Mouse (Mus musculus): ENCODE data around the gene Atrnl1.

DNA sequence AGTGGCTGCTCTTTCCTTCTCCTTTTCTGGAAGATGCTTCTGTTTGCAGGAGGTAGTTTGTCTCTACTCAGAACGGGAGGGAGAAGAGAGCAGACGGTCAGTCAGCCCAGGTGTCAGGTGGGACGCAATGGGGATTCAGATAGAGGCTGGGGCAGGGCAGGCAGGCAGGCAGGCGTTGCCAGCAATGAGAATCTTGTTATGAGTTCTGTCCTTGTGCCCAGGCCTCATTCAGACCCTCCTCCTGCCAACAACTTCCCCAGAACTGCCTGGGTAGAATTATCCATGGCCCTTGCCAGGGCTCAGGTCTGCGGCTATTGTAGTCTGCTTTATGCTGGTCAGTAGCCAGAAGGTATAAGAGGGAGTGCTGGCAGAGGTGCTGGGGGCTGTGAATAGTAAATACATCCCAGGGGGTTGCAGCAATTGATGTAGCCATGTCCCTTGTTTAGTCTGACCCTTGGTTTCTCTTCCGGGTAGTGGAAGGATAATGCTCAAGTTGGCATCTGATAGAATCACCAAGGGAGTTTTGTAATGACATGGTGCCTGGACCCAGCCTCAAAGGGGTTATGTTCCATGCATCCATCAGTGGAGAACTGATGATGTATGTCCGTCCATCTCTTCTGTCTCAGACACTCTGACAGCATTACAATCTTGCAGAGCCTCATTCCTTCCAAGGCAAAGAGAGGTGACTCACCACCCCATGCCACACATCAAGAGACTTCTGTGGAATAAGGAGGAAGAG is 554.2 kb downstream of the Atrnl1 start:
- TF ChIP-seq CTCF (IDR thresholded peaks at IDR 0.05; ENCODE audit: extremely low read depth, insufficient read length, insufficient replicate concordance, low read depth, low read length) (no peak), POLR2A (IDR thresholded peaks at IDR 0.05; ENCODE audit: low read depth, low read length) (no peak)

Measured in small intestine, adult 2 months (tissue).